Mouse (Mus musculus): ENCODE measurements at regions not wholly inside any gene's neighbourhood (a gene's known extent, or its start where the extent isn't known, plus 50 kb on each side); places are given as distances from the start of the nearest gene placed in this dataset.

GRCm38 (mm10) chr1:133549816-133550215 lies 60.3 kb downstream of the Snrpe start:
- Histone ChIP-seq H3K4me3 (replicated peaks) (no peak overlapping the region), H3K27ac (replicated peaks) (no peak overlapping the region), H3K36me3 (no peaks in the 10 kb centered on the region), H3K9ac (no peak overlapping the region), H3K4me1 (no peaks in the 10 kb centered on the region), H3K4me2 (replicated peaks) (no peak overlapping the region), H3K27me3 (no peaks in the 10 kb centered on the region), H3K9me3 (replicated peaks) (no peaks in the 10 kb centered on the region)
- ATAC-seq (ENCODE audit: insufficient number of reproducible peaks, low FRiP score, low TSS enrichment, low read depth): no peak
- 66% methylated on average over 10 of the region's 10 CpGs for WGBS

- H3K4me2 ChIP-seq (replicated peaks): no peak overlapping the region
- no peak overlapping the region for H3K27ac ChIP-seq (replicated peaks)
- ATAC-seq (ENCODE audit: insufficient number of reproducible peaks, low FRiP score, low TSS enrichment, low read depth): no peak
- no peaks in the 10 kb centered on the region for H3K4me1 ChIP-seq
- no peak overlapping the region for H3K9ac ChIP-seq
- WGBS: 41% methylated on average over 2 of the region's 2 CpGs
- no peaks in the 10 kb centered on the region for H3K9me3 ChIP-seq (replicated peaks)
- no peak overlapping the region for H3K4me3 ChIP-seq (replicated peaks)
- H3K27me3 ChIP-seq: no peaks in the 10 kb centered on the region
- no peaks in the 10 kb centered on the region for H3K36me3 ChIP-seq
These were observed 61.1 kb downstream of the Snrpe start for GRCm38 (mm10) chr1:133548971-133549370.

GRCm38 (mm10) chr1:133547541-133547940 lies 62.5 kb downstream of the Snrpe start:
- no peak for ATAC-seq (ENCODE audit: insufficient number of reproducible peaks, low FRiP score, low TSS enrichment, low read depth)

GRCm38 (mm10) chr1:133544996-133545395 lies 65.1 kb downstream of the Snrpe start:
- no peaks in the 10 kb centered on the region for H3K27me3 ChIP-seq
- no peak overlapping the region for H3K27ac ChIP-seq (replicated peaks)
- H3K4me3 ChIP-seq (replicated peaks): no peak overlapping the region
- H3K4me1 ChIP-seq: no peaks in the 10 kb centered on the region
- no peak overlapping the region for H3K9ac ChIP-seq
- ATAC-seq (ENCODE audit: insufficient number of reproducible peaks, low FRiP score, low TSS enrichment, low read depth): no peak
- no peak overlapping the region for H3K4me2 ChIP-seq (replicated peaks)
- WGBS: 76% methylated on average over 9 of the region's 9 CpGs
- H3K9me3 ChIP-seq (replicated peaks): no peaks in the 10 kb centered on the region
- H3K36me3 ChIP-seq: no peaks in the 10 kb centered on the region

More at GRCm38 (mm10) chr1:133547541-133547940, 62.5 kb downstream of the Snrpe start:
- H3K27me3 ChIP-seq: no peaks in the 10 kb centered on the region
- H3K36me3 ChIP-seq: no peaks in the 10 kb centered on the region
- no peak overlapping the region for H3K4me2 ChIP-seq (replicated peaks)
- no peaks in the 10 kb centered on the region for H3K9me3 ChIP-seq (replicated peaks)
- no peak overlapping the region for H3K27ac ChIP-seq (replicated peaks)
- no peak overlapping the region for H3K4me3 ChIP-seq (replicated peaks)
- no peaks in the 10 kb centered on the region for H3K4me1 ChIP-seq
- 72% methylated on average over 3 of the region's 3 CpGs for WGBS
- H3K9ac ChIP-seq: no peak overlapping the region

GRCm38 (mm10) chr1:133543751-133544150 lies 66.3 kb downstream of the Snrpe start:
- no peak for ATAC-seq (ENCODE audit: insufficient number of reproducible peaks, low FRiP score, low TSS enrichment, low read depth)

GRCm38 (mm10) chr1:133541996-133542775 lies 67.9 kb downstream of the Snrpe start:
- H3K36me3 ChIP-seq: no peaks in the 10 kb centered on the region
- H3K9ac ChIP-seq: no peak overlapping the region
- H3K9me3 ChIP-seq (replicated peaks): no peaks in the 10 kb centered on the region
- 64% methylated on average over 15 of the region's 15 CpGs for WGBS
- 0 out of 2 replicates have a peak overlapping the region, but pooled peaks have one; percentile 25 for H3K27ac ChIP-seq (replicated peaks)
- H3K4me1 ChIP-seq: no peaks in the 10 kb centered on the region
- H3K4me2 ChIP-seq (replicated peaks): no peak overlapping the region
- H3K4me3 ChIP-seq (replicated peaks): no peak overlapping the region
- ATAC-seq (ENCODE audit: insufficient number of reproducible peaks, low FRiP score, low TSS enrichment, low read depth): no peak
- H3K27me3 ChIP-seq: no peaks in the 10 kb centered on the region

More at GRCm38 (mm10) chr1:133543751-133544150, 66.3 kb downstream of the Snrpe start:
- Histone ChIP-seq H3K4me1 (no peaks in the 10 kb centered on the region), H3K36me3 (no peaks in the 10 kb centered on the region), H3K27me3 (no peaks in the 10 kb centered on the region), H3K27ac (replicated peaks) (no peak overlapping the region), H3K9ac (no peak overlapping the region), H3K4me2 (replicated peaks) (no peak overlapping the region), H3K4me3 (replicated peaks) (no peak overlapping the region), H3K9me3 (replicated peaks) (no peaks in the 10 kb centered on the region)
- WGBS: 80% methylated on average over 10 of the region's 10 CpGs

- Histone ChIP-seq H3K4me1 (no peaks in the 10 kb centered on the region), H3K4me3 (replicated peaks) (no peak overlapping the region), H3K9me3 (replicated peaks) (no peaks in the 10 kb centered on the region), H3K27me3 (no peaks in the 10 kb centered on the region), H3K4me2 (replicated peaks) (no peak overlapping the region), H3K27ac (replicated peaks) (no peak overlapping the region), H3K9ac (no peak overlapping the region), H3K36me3 (no peaks in the 10 kb centered on the region)
- ATAC-seq (ENCODE audit: insufficient number of reproducible peaks, low FRiP score, low TSS enrichment, low read depth): no peak
These were observed 79.4 kb downstream of the Snrpe start for GRCm38 (mm10) chr1:133530698-133531097.

GRCm38 (mm10) chr1:133529817-133530216 lies 80.3 kb downstream of the Snrpe start:
- Histone ChIP-seq H3K9ac (no peak overlapping the region), H3K4me3 (replicated peaks) (no peak overlapping the region), H3K27ac (replicated peaks) (no peak overlapping the region), H3K9me3 (replicated peaks) (no peaks in the 10 kb centered on the region), H3K4me2 (replicated peaks) (no peak overlapping the region), H3K27me3 (no peaks in the 10 kb centered on the region), H3K36me3 (no peaks in the 10 kb centered on the region), H3K4me1 (no peaks in the 10 kb centered on the region)
- WGBS: 77% methylated on average over 10 of the region's 10 CpGs
- ATAC-seq (ENCODE audit: insufficient number of reproducible peaks, low FRiP score, low TSS enrichment, low read depth): no peak

- 66% methylated on average over 7 of the region's 7 CpGs for WGBS
- H3K27ac ChIP-seq (replicated peaks): no peak overlapping the region
These were observed 82.3 kb downstream of the Snrpe start for GRCm38 (mm10) chr1:133527651-133528385.

GRCm38 (mm10) chr1:133522825-133523224 lies 87.3 kb downstream of the Snrpe start:
- no peak for ATAC-seq (ENCODE audit: insufficient number of reproducible peaks, low FRiP score, low TSS enrichment, low read depth)
- WGBS: 85% methylated on average over 1 of the region's 1 CpGs
- no peaks in the 10 kb centered on the region for H3K27me3 ChIP-seq
- H3K4me3 ChIP-seq (replicated peaks): no peak overlapping the region
- no peaks in the 10 kb centered on the region for H3K4me1 ChIP-seq
- no peak overlapping the region for H3K27ac ChIP-seq (replicated peaks)
- no peaks in the 10 kb centered on the region for H3K9me3 ChIP-seq (replicated peaks)
- no peaks in the 10 kb centered on the region for H3K36me3 ChIP-seq
- H3K4me2 ChIP-seq (replicated peaks): no peak overlapping the region
- no peak overlapping the region for H3K9ac ChIP-seq

More at GRCm38 (mm10) chr1:133527651-133528385, 82.3 kb downstream of the Snrpe start:
- no peaks in the 10 kb centered on the region for H3K36me3 ChIP-seq
- no peak overlapping the region for H3K4me3 ChIP-seq (replicated peaks)
- H3K27me3 ChIP-seq: no peaks in the 10 kb centered on the region
- no peaks in the 10 kb centered on the region for H3K9me3 ChIP-seq (replicated peaks)
- H3K9ac ChIP-seq: no peak overlapping the region
- H3K4me1 ChIP-seq: no peaks in the 10 kb centered on the region
- ATAC-seq (ENCODE audit: insufficient number of reproducible peaks, low FRiP score, low TSS enrichment, low read depth): no peak
- no peak overlapping the region for H3K4me2 ChIP-seq (replicated peaks)

GRCm38 (mm10) chr1:133520652-133521051 lies 89.4 kb downstream of the Snrpe start:
- H3K4me3 ChIP-seq (replicated peaks): no peak overlapping the region
- WGBS: 69% methylated on average over 8 of the region's 8 CpGs
- no peaks in the 10 kb centered on the region for H3K9me3 ChIP-seq (replicated peaks)
- no peaks in the 10 kb centered on the region for H3K27me3 ChIP-seq
- ATAC-seq (ENCODE audit: insufficient number of reproducible peaks, low FRiP score, low TSS enrichment, low read depth): no peak
- no peak overlapping the region for H3K27ac ChIP-seq (replicated peaks)
- H3K4me1 ChIP-seq: no peaks in the 10 kb centered on the region
- no peak overlapping the region for H3K4me2 ChIP-seq (replicated peaks)
- no peak overlapping the region for H3K9ac ChIP-seq
- H3K36me3 ChIP-seq: no peaks in the 10 kb centered on the region
